Mouse (Mus musculus) spleen, adult 2 months (tissue): ENCODE results near the gene H2afx. TPM values are rescaled to one million over a fixed set of nuclear protein-coding genes. Genes with fewer than 3 reads are reported as not detected.
A peak's percentile ranks its signal among the peaks of the same experiment; 100 is the strongest.
"Not testable (repeated sequence)": the region's sequence is repeated elsewhere in the genome, so short reads cannot be mapped to it uniquely, and the experiment has no call there.

Source experiments
- DNase-seq, 2 experiments: peaks; one replicate each; pipeline versions ENCODE4 v3.0.0 to v3.0.0-alpha.2; 2012 to 2021; ENCODE audit warnings: low spot score in 2 of 2, low read depth in 1 of 2
- H3K27ac ChIP-seq: fragments of 200-500 bp; 2 replicates; pipeline ENCODE4 v1.5.1; 2012; ENCODE audit warnings: low read length, inconsistent platforms; ENCODE audit not compliant: insufficient read depth
- H3K27me3 ChIP-seq: fragments of 200-500 bp; 2 replicates; pipeline ENCODE4 v1.6.1; 2012; ENCODE audit warnings: mild to moderate bottlenecking, moderate library complexity, low read length, inconsistent platforms; ENCODE audit not compliant: control insufficient read depth, insufficient read depth
- H3K36me3 ChIP-seq: fragments of 200-500 bp; 2 replicates; pipeline ENCODE4 v1.6.1; 2012; ENCODE audit warnings: mild to moderate bottlenecking, low read length, inconsistent platforms; ENCODE audit not compliant: control insufficient read depth, insufficient read depth
- H3K4me1 ChIP-seq: fragments of 200-500 bp; 2 replicates; pipeline ENCODE4 v1.6.1; 2011; ENCODE audit warnings: inconsistent platforms; ENCODE audit not compliant: control insufficient read depth, insufficient read depth, insufficient read length
- H3K4me3 ChIP-seq: fragments of 200-500 bp; 2 replicates; pipeline ENCODE4 v1.5.1; 2011; ENCODE audit warnings: mild to moderate bottlenecking, inconsistent platforms; ENCODE audit not compliant: insufficient read depth, insufficient read length; ENCODE audit errors: extremely low read depth
- CTCF ChIP-seq: fragments of 200-500 bp; IDR thresholded peaks from 2 replicates; pipeline ENCODE4 v1.5.1; 2011; ENCODE audit warnings: mild to moderate bottlenecking, inconsistent platforms; ENCODE audit not compliant: insufficient read depth, insufficient read length, insufficient replicate concordance; ENCODE audit errors: extremely low read depth
- POLR2A ChIP-seq: fragments of 200-500 bp; IDR thresholded peaks from 2 replicates; pipeline ENCODE4 v1.6.1; 2011; ENCODE audit warnings: low read depth, low read length, inconsistent platforms
- WGBS: fragments of 180-500 bp; shearing (Covaris S2); methylation state at CpG from one replicate; pipeline ENCODE4 v1.1.7; 2018; 5-methylcytosine and 5-hydroxymethylcytosine counted together
- polyA plus RNA-seq: library from polyadenylated mRNA; depleted of rRNA; stranded (reverse); fragments of >200 nt; gene quantifications from 2 replicates; pipeline ENCODE4 v1.2.3, GENCODE M21; 2012

Gene H2afx
- polyA plus RNA-seq, 1 experiment = 117 TPM

- 82% methylated on average over 5 of the region's 5 CpGs for WGBS
- H3K27ac ChIP-seq = no peak overlapping the region
Observed at GRCm38 (mm10) chr9:44318076-44318825, 16.2 kb upstream of the H2afx start.

GRCm38 (mm10) chr9:44318826-44319095 is 15.7 kb upstream of the H2afx start:
- no peak overlapping the region for H3K27ac ChIP-seq
- TF ChIP-seq POLR2A (no peak), CTCF (no peak)

More at GRCm38 (mm10) chr9:44318076-44318825, 16.2 kb upstream of the H2afx start:
- TF ChIP-seq CTCF = no peak
- TF ChIP-seq POLR2A = no peak
- 0 out of 2 replicates have a peak overlapping the region, but pooled peaks have one; percentile 1 for H3K4me3 ChIP-seq
- no peaks in the 10 kb centered on the region for H3K27me3 ChIP-seq
- H3K4me1 ChIP-seq = peaks cover 8% of the 10 kb centered on the region
- DNase-seq = no peak
- H3K36me3 ChIP-seq = peaks cover 20% of the 10 kb centered on the region

GRCm38 (mm10) chr9:44319105-44319886 is 15.2 kb upstream of the H2afx start:
- DNase-seq = no peak
- H3K36me3 ChIP-seq = peaks cover 13% of the 10 kb centered on the region

More at GRCm38 (mm10) chr9:44318826-44319095, 15.7 kb upstream of the H2afx start:
- H3K4me1 ChIP-seq = peaks cover 8% of the 10 kb centered on the region
- no peak for DNase-seq
- H3K36me3 ChIP-seq = peaks cover 17% of the 10 kb centered on the region
- WGBS = 22% methylated on average over 3 of the region's 3 CpGs
- no peaks in the 10 kb centered on the region for H3K27me3 ChIP-seq
- H3K4me3 ChIP-seq = 0 out of 2 replicates have a peak overlapping the region, but pooled peaks have one; percentile 89

DNA sequence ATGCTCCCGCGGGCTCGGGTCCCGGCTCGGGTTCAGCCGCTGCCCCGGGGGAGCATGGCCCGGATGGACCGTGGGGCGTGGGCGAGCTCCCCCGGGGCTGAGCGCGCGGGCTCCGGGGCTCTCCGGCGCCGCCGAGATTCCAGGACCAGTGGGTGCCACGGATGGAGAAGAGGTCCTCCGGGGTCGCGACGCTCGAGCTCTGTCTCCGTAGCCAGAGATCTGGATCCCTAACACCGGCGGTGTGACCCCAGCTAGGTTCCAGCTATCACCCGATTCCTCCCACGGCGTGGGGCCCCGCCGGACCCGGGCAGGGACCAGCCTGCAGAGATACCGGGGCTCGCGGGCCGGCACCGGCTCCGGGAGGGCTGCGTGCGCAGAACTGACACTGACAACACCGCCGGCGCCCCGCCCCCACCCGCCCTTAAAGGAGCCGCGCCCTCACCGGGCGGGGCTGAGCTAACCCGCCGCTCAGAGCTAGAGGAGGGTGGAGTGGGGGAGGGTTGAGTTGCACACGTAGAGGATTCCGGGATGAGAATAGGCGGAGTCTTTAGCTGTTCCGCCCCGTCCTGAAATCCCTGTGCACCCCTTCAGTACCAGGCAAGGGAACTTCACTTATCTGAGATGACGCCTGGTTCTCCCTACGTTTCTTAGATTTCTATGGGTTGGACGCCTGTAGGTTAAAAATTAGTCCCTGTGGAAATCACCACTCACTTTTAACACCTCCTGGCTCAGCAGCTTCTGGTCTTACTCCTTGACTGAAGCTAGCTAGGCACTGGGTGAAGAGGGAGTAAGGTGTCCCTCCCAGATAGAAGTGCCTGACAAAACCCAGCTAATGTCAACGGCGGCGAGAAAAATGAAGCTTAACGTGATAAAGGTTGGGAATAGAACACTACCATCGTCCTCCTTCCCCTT is 14.4 kb upstream of the H2afx start, which contains the start of gene C2cd2l:
Gene C2cd2l (minus strand): TSS at position 399 of the 912 bp plus-strand sequence.
- peak within 1 kb of the TSS; percentile 89 for H3K4me3 ChIP-seq
- peak within 1 kb of the TSS; percentile 73 for H3K27ac ChIP-seq
- 1% methylated on average over 66 of the region's 67 CpGs for WGBS
- peak; percentile 66 to 81 for DNase-seq
- peaks cover 8% of the 10 kb centered on the region for H3K4me1 ChIP-seq
- H3K36me3 ChIP-seq = peaks cover 10% of the 10 kb centered on the region
- H3K27me3 ChIP-seq = no peaks in the 10 kb centered on the region
- TF ChIP-seq POLR2A = peak; percentile 17; the same call in 1 of the 2 replicates
- no peak for TF ChIP-seq CTCF

More at GRCm38 (mm10) chr9:44319105-44319886, 15.2 kb upstream of the H2afx start:
- TF ChIP-seq POLR2A (no peak), CTCF (no peak)
- H3K27me3 ChIP-seq = no peaks in the 10 kb centered on the region
- H3K4me1 ChIP-seq = peaks cover 8% of the 10 kb centered on the region
- peak overlapping the region; percentile 73 for H3K27ac ChIP-seq
- H3K4me3 ChIP-seq = peak overlapping the region; percentile 89
- 3% methylated on average over 37 of the region's 37 CpGs for WGBS

GRCm38 (mm10) chr9:44320799-44321133 is 13.7 kb upstream of the H2afx start:
- H3K4me3 ChIP-seq = peak overlapping the region; percentile 25; the same call in 1 of the 2 replicates
- peak overlapping the region; percentile 1; the same call in 1 of the 2 replicates for H3K27ac ChIP-seq
- no peak for TF ChIP-seq CTCF
- TF ChIP-seq POLR2A = no peak
- DNase-seq = no peak
- peaks cover 9% of the 10 kb centered on the region for H3K4me1 ChIP-seq
- 24% methylated on average over 6 of the region's 6 CpGs for WGBS
- H3K36me3 ChIP-seq = peaks cover 6% of the 10 kb centered on the region
- H3K27me3 ChIP-seq = no peaks in the 10 kb centered on the region

GRCm38 (mm10) chr9:44323656-44324055 is 10.8 kb upstream of the H2afx start:
- DNase-seq, H3K4me3 ChIP-seq, H3K36me3 ChIP-seq, H3K4me1 ChIP-seq, H3K27ac ChIP-seq, H3K27me3 ChIP-seq: not testable (repeated sequence)
- 89% methylated on average over 4 of the region's 4 CpGs for WGBS
